Comparison of ENCODE assay signal across 11 mouse cellular contexts in genomic region chr4:136960581-136960980, GRCm38 (mm10). TPM values are rescaled to one million over a fixed set of nuclear protein-coding genes. Genes with fewer than 3 reads are reported as not detected.
"Had no signal": no experiment of that assay in that cellular context is flagged by ENCODE, and none has a peak within 500 bp of the region (broad histone marks: within the 10 kb centered on the region; RNA-seq: fewer than 3 reads in every experiment).

No protein-coding gene starts in this region.

- H3K27ac ChIP-seq: hindbrain, postnatal 0 days; liver, embryonic 15.5 days; macrophage; midbrain, embryonic 12.5 days had no signal

- DNase-seq: kidney, adult 11 months; left cerebral cortex, postnatal 4 days; right cerebral cortex, postnatal 14 days; thymus, adult 18-20 months; thymus, postnatal 14 days had no signal

- H3K4me3 ChIP-seq: liver, embryonic 15.5 days; megakaryocyte, embryonic 14.5 days; midbrain, embryonic 12.5 days had no signal

- ATAC-seq: hindbrain, postnatal 0 days had no signal

- H3K36me3 ChIP-seq: liver, embryonic 15.5 days; midbrain, embryonic 12.5 days had no signal

- H3K9ac ChIP-seq: liver, embryonic 15.5 days; midbrain, embryonic 12.5 days had no signal

- H3K4me1 ChIP-seq: liver, embryonic 15.5 days had no signal

- H3K4me2 ChIP-seq: liver, embryonic 11.5 days; liver, embryonic 15.5 days; midbrain, embryonic 12.5 days had no signal

- H3K9me3 ChIP-seq: liver, embryonic 15.5 days; megakaryocyte, embryonic 14.5 days; midbrain, embryonic 12.5 days had no signal

RNA-seq across cellular contexts. Expression of gene Epha8, which starts 4.0 kb away (rescaled TPM):
- polyA plus RNA-seq: macrophage had no signal
